Mouse (Mus musculus) erythroid progenitor cell, adult 5-6 weeks (primary cell): ENCODE measurements around the gene Pak4. TPM values are rescaled to one million over a fixed set of nuclear protein-coding genes. Genes with fewer than 3 reads are reported as not detected.
A peak's percentile ranks its signal among the peaks of the same experiment; 100 is the strongest.

ENCODE experiments used
- ATAC-seq: replicated peaks from 2 replicates; pipeline ENCODE4 v1.8.0; 2016; ENCODE audit warnings: moderate number of reproducible peaks, mild to moderate bottlenecking, moderate TSS enrichment, inconsistent platforms; ENCODE audit not compliant: poor library complexity, low FRiP score, severe bottlenecking
- total RNA-seq, 2 experiments: library from RNA; stranded (forward) in 1 of 2; stranded (reverse) in 1 of 2; fragments of 150-400 nt in 1 of 2; fragments of 186-747, 209-891 nt in 1 of 2; gene quantifications; 2 replicates each; pipeline versions ENCODE4 v1.2.3 to v1.2.4; 2015 to 2017; ENCODE audit warnings: low replicate concordance in 2 of 2

Pak4 gene
- total RNA-seq, 2 experiments from 2014 or later, result 2.1 to 9.6 TPM

DNA sequence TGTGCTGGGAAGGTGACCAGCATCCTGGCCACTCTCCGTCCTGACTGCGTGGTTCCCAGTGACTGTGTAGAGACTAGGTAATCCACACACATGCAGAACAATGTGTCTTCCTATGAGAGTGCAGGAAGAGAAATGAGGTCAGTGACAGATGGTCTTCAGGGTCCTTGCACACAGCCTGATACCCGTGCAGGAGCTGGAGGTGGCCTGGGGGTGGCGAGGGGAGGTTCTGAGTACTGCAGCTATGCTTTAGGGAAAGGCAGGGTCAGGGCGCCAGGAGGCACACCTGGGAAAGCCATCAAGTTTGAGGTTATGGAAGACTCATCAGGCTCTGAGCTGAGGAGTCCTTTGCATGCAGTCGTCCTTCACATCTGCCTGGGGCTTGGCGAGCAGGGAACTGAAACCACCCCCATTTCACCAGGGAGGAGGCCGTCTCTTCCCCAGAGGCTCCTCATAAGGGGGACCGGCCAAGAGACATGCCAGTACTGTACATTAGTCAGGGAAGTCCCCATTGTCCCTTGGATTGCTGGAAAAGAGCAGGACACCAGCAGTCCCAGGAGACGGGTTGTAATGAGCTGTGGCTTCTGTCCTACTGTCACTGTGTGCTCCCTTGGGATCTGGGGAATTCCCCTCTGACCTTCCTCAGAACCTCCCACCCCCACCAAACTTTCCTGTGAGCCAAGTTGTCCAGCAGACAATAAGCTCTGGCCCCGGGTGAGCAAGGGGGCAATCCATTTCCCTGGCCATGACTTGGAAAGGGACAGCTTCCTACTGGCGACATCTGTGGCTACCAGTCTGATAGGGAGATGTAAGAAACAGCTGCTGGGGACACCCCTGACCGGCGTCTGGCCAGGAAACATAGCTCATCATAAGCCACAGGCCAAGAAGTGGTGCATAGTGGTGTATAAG is 4.5 kb downstream of the Pak4 start:
- ATAC-seq, result no peak

DNA sequence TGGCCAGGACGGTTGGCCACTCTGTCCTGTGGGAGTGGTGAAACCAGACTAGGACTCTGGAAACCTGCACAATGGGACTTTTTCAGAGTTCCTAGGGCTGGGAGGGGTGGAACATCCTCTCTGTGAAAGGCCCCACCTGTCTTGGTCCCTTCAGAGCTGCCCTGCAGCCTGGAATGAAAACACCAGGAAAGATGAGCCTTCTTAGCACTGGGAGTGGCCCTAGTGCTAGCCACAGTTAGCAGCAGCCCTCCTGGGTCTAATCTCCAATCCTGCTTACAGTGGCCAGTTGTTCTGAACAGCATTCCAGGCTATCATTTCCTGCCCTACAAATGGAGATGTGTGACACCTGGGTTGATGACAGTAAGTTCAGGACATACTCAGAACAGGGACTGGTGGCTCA is 6.1 kb downstream of the Pak4 start:
- no peak for ATAC-seq

DNA sequence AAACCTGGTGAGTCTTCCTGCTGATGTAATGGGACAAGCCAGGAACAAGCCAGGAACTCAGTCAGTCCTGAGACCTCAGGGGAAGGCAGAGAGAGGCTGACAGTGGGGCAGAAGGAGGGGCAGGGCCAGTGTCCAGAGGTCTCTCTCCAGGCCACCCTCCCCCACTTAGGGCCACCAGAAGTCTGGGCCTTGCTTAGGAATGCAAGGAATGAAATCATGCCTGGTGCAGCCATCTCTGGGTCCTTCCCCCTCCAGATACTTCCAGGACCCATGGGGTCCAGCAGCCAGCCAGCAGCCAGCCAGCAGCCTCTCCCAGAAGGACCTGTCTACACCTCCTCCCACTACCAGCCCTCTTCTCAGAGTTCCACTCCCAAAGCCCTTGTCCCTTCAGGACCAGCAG is 10.3 kb downstream of the Pak4 start:
- ATAC-seq, result no peak

DNA sequence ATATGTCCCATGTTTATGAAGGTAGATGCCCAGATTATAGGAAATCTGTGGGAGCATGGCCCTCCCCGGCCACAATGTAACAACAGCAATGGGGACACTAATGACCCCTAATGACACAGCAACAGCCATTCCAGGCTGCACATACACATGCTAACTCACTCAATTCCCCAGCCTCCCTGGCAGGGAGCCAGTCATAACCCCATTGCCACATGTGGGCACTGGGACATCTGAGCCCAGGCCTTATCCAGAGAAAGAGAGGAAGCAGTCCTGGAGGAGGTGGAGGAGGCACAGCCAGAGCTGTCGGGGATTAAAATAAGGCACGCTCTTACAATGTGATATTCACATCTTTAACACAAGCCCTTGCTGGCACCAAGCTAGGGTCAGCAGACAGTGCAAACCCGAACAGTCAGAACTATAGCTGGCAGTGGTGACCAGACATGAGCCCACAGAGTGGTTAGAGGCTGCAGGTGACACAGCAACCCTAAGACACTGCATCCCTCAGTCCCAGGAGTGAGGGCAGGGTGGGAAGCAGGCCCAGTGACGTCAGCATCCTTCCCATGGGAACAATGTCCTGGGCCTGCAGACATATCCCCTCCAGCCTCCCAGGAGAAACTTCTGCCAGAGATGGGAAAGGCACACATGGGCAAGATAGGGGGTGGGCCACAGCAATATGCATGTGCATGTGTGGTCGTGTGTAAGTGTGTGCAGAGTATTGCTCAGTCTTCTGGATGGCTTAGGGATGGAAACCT is 11.1 kb downstream of the Pak4 start:
- no peak for ATAC-seq

DNA sequence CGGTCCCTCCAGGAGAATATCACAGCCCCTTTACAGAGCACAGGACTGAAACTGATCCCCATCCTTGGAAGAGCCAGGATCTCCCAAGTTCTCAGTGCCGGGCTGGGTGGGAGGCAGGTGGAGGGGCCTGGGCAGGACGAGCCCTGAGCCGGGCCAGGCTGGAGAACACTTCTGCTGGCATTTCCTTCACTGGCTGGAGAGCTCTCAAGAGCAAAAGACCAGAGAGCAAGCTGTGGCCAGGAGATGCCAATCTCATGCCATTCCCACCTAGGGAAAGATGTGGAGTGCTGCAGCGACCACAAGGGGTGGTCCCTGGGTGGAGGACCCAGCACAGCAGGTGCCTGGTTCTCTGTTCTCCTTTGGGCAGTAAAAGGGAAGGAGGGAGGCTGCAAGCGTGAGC is 13.0 kb downstream of the Pak4 start:
- ATAC-seq, result no peak

DNA sequence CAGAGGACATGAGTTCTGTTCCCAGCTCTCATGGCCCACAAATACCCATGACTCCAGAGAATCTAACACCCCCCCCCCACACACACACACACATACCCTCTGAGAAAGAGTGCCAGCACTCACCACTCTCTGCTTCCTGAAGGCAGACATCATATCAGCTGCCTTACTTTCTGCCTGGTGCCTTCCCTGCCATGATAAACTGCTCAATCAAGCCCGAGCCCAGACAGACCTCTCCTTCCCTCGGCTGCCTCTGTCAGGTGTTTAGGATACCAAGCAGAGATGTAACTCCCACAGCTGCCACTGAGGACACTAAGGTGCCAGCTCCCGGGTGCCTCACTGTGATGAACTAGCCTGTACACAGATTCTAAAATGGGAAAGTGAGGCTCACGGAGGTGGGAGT is 13.5 kb downstream of the Pak4 start:
- 0 out of 2 replicates have a peak, but pooled peaks have one; percentile 5 for ATAC-seq

DNA sequence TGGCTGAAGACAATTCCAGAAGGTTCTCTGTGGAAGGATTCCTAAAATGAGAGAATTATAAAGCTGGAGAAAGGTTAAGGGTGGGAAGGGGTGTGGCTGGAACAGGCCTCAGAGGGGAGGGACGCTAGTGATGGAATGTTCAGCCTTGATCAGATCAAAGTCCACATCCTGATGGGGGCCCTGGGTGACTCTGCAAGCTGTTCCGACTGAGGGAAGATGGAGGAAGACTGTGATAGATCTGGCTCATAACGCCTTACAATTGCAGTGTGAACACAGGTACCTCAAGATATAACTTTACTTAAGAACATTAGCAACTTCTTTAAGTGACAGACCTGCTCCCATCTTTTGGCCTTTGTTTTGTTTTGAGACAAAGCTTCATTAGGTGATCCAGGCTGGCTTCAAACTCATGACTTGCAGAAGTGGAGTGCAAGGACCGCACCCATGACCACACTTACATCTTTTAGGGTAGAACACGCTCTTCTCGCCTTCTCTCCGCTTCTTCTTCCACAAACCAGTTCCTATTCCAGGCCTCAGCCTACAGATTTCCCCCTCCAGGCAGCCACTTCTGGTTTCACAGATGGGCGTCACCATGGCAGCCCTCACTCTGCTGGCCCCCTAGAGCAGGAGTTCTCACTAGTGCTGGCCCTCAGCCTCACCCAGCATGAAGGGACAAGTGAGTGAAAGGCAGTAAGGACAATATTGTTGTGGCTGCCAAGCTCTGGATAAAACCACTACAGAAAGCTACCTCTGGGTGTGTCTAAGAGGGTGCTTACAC is 14.2 kb downstream of the Pak4 start:
- ATAC-seq, result no peak

DNA sequence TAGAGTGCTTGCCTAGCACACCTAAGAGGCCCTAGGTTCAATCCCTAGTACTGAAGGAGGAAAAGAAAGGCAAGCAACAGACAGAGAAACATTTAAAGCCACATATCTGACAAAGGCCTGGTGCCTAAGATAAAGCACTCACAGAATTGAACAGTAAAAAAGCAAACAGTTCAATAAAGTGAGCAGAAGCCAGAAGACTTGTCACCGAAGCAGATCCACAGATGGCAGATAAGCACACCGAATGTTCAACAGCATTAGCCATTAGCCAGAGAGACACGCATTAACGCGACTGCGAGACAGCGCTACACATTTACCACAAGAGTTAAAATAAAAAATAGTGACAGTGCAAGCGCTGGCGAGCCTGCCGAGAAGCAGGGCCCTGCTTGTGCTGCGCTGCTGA is 15.1 kb downstream of the Pak4 start:
- ATAC-seq, result no peak

DNA sequence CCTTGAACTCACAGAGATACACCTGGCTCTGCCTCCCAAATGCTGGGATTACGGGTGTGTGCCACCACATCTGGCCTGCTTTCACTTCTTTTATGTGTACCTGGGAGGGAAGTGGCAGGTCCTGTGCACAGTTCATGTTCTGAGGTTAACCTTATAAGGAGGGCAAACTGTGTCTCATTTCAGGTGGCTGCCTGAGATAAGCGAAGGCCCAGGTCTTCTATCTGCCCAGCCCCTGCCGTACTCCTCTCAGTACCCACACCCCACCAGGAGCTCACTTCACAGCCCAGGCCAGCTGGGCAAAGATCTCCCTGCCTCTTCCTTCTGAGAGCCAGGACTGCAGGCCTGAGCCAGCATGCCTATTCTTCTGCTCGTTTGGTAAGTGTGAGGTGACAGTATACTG is 16.3 kb downstream of the Pak4 start:
- ATAC-seq, result peak; percentile 88

DNA sequence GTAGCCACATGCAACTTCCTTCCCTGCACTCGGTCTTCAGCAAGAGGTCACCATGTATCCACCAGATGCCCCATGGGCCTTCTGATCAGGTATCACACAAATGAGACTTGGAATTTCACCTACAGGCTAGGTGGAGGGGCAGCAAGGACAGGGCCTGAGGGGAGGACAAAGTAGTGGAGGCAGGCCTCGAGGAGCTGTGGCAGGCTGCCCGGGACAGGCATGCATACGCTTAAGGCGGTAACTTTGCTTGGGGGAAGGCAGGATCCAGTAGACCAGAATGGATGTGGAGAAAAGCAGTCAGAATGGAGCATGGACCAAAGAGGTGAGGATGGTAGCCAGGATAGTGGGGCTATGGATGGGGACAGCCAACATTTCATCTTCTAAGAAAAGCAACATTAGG is 18.2 kb downstream of the Pak4 start:
- no peak for ATAC-seq

DNA sequence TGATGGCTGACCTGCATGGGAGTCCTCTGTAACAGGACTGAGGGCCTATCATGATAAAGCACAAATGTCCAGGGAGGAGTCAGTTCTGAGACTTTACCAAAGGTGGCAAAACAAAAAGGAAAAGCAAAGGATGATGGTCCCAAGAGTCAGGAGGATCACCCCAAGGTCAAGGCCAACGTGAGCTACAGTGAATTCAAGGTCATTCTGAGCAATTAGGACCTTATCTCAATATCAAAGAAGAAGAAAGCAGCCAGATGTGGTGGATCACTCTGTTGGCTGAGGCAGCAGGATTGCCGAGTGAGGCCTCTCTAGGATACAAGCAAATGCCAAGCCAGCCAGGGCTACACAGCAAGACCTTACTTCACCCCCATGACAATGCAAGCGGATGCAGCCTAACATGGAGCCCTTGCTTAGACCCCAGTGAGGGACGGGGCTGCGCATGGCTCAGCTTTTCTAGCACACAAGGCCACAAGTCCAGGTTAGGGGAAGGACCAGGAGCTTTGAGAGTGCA is 19.4 kb downstream of the Pak4 start:
- ATAC-seq, result no peak

DNA sequence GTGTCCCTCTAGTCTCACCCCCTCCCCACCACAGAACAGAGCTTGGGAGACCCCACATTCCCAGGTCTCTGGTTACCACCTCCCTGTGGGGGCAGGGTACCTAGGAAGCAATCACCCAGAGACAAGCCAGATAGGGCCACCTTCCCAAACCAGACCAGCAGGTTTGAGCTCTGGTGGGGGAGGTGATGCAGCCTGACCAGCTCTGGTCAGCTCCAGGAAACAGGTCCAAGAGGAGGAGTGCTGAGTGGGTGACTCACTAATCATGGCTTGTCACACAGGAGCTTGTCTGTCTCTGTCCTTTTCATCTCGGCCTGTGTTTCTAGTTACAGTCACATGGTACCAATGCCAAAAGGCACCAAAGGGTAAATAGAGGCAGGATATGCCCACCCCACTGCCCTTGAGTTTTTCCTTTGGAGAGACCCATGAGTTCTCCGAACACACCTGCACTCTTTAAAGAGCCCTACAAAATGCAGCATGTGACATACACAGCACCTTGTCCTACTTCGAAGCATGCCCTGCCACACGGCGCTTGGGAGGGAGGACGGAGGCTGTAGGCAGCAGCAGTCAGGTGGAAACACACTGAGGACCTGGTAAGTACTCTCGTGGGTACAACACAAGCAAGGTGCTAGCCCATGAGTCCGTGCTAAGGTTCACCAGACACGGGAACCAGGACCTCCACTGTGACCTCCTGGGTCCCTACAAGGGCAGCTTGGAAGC is 20.0 kb downstream of the Pak4 start:
- ATAC-seq, result no peak

DNA sequence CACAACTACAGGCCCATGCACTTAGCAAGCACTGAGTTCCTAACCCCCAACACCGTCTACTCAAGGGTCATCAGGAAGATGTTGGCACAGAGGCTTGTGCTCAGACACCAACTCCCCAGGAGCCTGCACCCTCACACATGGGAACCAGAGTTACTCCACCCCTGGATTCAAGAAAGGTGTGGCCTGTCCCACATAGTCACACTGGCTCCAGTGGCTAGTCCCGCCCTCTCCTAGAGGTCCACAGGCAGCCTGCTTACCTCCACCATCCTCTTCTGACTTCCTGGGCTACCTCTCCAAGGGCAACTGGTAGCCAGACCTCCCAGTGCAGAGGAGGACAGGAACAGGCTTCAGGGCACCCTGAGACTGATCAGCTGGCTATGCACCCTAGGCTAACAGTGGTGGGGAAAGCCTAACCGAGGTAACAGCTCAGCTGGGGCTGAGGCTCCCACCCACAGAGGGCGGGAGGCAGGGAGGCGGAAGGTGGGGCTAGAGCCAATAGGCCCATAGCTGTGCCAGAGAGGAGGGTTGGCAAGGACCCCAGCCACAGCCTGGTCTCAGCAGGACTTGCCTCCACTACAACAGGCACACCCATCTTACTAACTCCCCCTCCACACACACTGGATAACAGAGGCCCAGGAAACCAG is 21.6 kb downstream of the Pak4 start:
- peak; percentile 86 for ATAC-seq

DNA sequence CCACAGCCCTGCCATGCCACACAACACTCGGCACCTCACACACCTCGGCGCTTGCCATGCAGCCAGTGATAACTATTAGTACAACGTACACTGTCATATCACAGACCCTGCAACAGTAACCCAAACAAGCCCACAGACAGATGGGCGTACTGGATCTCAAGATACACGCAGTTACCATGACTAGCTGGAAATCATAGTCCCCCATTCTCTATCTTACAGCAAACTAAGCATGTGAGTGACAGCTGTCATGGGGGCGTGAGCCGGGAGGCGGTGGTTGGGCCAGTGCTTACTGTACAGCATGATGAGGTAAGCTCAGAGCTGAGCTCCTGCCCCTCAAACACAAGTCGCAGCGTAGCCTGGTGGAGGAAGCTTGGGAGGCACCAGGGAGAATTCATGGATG is 22.4 kb downstream of the Pak4 start:
- ATAC-seq, result no peak

DNA sequence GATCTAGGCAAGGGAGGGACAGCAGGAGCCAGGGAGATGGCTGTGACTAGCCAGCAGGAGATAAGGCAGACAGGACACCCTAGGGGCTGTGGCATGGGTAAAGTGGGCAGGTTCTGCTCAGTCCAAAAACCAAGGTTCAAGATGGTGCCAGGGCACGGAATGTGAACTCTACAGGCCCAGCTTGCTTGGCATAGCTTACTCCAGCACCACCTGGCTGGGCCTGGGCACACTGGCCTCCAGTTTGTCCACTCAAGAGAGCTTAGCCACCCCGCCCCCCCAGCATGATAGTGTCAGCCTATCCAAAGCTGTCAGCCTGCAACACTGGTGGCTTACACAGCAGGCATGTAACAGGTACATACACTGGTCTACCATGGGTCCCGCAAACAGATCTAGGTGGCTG is 24.7 kb downstream of the Pak4 start:
- ATAC-seq, result no peak

DNA sequence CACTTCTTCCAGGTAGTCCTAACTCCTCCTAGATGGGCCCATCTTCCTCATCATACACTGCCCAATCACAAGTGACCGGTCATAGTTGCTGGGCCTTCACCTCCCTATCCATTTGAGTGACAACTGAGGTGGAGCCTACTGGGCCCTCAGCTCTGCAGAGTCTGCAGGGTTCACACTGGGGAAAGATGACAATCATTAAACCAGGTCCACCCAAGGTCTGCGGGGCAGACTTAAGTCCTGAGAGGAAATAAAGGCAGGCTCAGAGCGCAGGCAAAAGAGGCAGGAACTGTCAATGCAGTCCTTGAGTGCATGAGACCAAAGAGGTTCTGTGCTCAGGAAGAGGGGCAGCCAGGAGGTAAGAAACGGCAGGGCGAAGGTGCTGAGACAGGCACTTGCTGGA is 25.3 kb downstream of the Pak4 start:
- no peak for ATAC-seq

DNA sequence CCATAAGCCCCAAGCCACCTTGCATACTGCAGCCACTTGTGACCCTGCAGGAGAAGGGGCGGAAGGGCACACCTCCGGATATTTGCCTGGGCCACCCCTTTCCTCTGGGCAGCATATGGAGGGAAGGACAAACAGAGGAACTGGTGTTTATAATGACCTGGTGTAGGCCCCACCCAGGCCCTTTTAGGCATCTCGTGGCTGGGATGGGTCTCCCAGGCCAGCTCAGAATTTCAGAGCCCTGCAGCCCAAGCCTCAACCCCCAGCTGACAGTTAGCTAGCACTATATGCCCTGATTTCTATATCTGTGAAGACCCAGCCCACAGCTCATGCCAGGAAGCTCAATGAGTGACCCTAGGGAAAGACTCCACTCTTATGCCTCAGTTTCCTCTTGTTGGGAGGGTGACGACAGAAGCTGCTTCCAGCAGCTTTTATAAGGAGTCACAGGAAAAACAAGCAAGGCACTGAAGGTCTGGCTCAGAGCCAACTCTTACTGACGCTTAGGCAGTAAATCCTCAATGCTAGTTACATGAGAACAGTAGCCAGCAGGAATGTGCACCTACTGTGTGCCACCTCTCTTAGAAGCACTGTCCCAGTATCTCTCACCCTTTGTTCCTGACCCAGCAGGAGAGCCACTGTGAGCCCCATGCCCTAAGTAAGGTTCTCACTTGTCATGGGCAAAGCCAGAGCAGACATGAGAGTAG is 26.9 kb downstream of the Pak4 start:
- no peak for ATAC-seq

DNA sequence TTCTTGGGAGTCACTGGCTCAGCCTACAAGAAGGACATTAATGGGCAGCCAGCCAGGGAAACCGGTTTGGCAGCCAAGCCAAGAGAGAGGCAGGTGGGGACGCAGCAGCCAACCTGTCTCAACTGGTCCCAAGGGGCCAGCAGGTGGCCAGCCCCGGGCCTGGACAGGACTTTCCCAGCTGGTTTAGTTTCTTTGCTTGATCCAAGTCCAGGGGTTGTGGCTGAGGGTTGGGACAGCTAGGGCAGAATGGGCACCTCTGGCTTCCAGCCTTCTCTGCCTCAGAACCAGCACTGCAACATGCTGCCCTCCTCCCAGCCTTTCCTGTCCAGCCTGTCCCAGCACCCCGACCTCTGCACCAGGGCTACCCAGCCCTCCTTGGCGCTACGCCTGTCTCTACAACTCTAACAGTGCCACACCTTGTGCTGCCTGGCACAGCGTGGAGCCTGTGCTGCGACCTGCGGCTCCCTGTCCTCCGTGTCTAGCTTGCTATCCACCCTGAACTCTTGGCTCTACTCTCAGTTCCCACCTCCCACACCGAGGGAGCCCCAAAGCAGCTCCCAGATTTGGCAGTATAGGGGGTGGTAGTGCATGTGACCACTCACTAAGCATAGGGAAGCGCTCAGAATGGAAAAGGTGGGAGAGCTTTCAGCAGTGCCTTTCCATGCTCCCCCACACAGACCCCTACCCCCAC is 27.5 kb downstream of the Pak4 start:
- ATAC-seq, result no peak
